Mouse (Mus musculus): ENCODE results near the gene Zscan29. TPM values are rescaled to one million over a fixed set of nuclear protein-coding genes. Genes with fewer than 3 reads are reported as not detected.

Zscan29 gene
- 2.0 and 2.3 TPM in 2 replicates for polyA plus RNA-seq (2021; fragmentation: Nextera tagmentation)
- long read RNA-seq, experiment 1, transcript Zscan29-203 (2 exons, 2,894 nt): major isoform, 12 of 20 reads
- long read RNA-seq, experiment 1, partial matches to known transcripts: 3 of 20 reads
- long read RNA-seq, experiment 1, other reads (novel, unspliced or antisense): 5 of 20 reads
- long read RNA-seq, experiment 2, partial matches to known transcripts: 1 of 5 reads
- long read RNA-seq, experiment 2, other reads (novel, unspliced or antisense): 4 of 5 reads

DNA sequence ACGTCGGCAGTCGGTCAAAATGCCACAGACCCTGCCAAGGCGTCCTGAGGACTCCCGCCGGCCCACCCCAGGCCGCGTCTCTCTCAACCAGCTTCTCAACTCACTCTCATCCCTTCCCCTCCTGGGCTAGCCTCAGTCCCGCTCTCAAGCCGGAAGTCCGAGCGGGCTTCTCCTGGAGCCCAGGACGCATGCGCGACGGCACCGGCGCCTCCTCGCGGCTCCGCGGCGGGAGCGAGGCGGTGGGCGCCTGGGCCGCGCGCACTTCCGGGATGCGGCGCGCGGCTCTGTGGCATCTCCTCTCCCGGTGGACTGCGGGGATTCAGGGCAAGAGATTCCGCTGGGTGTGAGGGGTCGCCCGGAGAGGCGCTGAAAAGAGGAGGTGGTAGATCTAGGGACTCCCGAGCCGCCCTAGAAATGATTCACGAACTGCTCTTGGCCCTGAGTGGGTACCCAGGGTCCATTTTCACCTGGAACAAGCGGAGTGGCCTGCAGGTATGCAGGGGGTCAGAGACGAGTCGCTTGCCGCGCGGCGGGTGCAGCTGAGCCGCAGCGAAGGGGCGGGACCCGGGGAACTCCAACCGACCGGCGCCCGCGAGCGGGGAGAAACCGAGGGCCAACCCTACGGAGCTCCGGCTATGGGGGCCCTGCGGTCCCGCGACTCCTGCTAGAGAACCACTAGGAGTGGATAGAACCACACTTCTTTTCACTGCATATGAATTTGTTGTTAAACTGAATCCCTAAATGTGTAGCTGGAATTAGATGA, at the start of gene Zscan29:
Zscan29 (minus strand) TSS at position 146 of the 763 bp plus-strand sequence.

GRCm38 (mm10) chr2:121170481-121170971, 399 bp downstream of the Zscan29 start, which contains the start of gene Tubgcp4:
Tubgcp4 (plus strand) TSS chr2:121170654.

DNA sequence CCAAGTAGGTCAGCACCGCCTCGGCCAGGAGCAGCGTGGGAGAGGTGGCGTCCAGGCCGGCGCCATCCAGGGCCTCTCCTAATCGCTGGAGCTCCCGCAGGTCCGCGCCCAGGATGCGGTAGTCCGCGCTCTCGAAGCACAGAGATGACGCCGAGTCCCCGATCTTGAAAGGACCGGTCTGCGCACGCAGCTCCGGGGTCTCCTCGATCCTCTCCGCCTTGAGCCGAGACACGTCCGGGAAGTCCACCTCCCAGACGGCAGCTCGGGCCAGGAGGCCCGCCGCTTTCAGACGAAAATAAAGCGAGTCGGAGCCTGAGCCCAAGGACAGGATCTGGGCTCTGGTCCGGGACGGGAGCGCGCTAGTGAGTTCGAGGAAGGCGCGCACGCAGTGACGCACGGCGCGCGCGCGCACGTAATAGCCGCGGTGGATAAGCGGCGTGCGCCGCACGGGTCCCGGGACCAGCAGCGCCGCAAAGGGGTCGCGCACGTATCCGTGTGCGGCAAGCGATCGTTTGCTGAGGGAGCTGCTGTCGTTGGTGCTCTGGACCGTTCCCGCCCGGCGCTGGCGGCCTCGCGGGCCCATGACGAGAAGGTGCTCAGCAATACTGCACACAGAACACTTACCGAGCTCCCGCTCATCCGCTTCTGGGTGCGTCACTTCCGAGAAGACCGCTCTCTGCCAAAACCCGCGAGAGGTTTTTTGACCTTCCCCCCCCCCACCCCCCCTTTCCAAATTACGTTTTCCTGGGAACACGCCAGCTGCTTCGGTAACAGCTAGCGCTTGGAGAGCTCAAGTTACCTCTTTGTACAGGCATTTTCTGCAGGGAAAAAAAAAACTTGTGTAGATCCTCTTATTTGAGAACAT, 30.7 kb downstream of the Zscan29 start, which contains the start of the genes Adal and Lcmt2:
Adal (plus strand) TSS at position 411 of the 865 bp plus-strand sequence.
Lcmt2 (minus strand) TSS at position 636 of the 865 bp plus-strand sequence.

GRCm38 (mm10) chr2:121109695-121110094, 61.2 kb downstream of the Zscan29 start, which contains the start of gene Tgm7:
Tgm7 (minus strand) TSS chr2:121109795.

Other genes starting within 250 kb of the Zscan29 start
- gene Ubr1, start 200.4 kb downstream of the Zscan29 start, polyA plus RNA-seq (2021; fragmentation: Nextera tagmentation): 14.4 and 17.5 TPM in 2 replicates
- 12.5 and 17.3 TPM in 2 replicates for gene Tmem62, start 194.1 kb downstream of the Zscan29 start, polyA plus RNA-seq (2021; fragmentation: Nextera tagmentation)
- 51.6 and 67.4 TPM in 2 replicates for gene Ccndbp1, start 162.7 kb downstream of the Zscan29 start, polyA plus RNA-seq (2021; fragmentation: Nextera tagmentation)
- gene Epb42, start 134.1 kb downstream of the Zscan29 start, polyA plus RNA-seq (2021; fragmentation: Nextera tagmentation): not detected in 2 replicates
- not detected in 2 replicates for gene Tgm5, start 85.3 kb downstream of the Zscan29 start, polyA plus RNA-seq (2021; fragmentation: Nextera tagmentation)
- not detected in 2 replicates for gene Tgm7, start 61.3 kb downstream of the Zscan29 start, polyA plus RNA-seq (2021; fragmentation: Nextera tagmentation)
- gene Adal, start 30.7 kb downstream of the Zscan29 start, polyA plus RNA-seq (2021; fragmentation: Nextera tagmentation): 9.8 and 13.2 TPM in 2 replicates
- gene Lcmt2, start 30.5 kb downstream of the Zscan29 start, polyA plus RNA-seq (2021; fragmentation: Nextera tagmentation): 5.2 and 9.5 TPM in 2 replicates
- 10.3 and 12.6 TPM in 2 replicates for gene Tubgcp4, start 471 bp downstream of the Zscan29 start, polyA plus RNA-seq (2021; fragmentation: Nextera tagmentation)
- gene Trp53bp1, start 100.3 kb upstream of the Zscan29 start, polyA plus RNA-seq (2021; fragmentation: Nextera tagmentation): 20.2 and 28.1 TPM in 2 replicates
- gene Map1a, start 118.5 kb upstream of the Zscan29 start, polyA plus RNA-seq (2021; fragmentation: Nextera tagmentation): 116 and 149 TPM in 2 replicates
- gene Ppip5k1, start 184.3 kb upstream of the Zscan29 start, polyA plus RNA-seq (2021; fragmentation: Nextera tagmentation): 24.7 and 28.6 TPM in 2 replicates
- gene Ckmt1, start 186.6 kb upstream of the Zscan29 start, polyA plus RNA-seq (2021; fragmentation: Nextera tagmentation): 304 and 453 TPM in 2 replicates
- 0.04 TPM in 1 of 2 replicates, not detected in the other for gene Strc, start 216.0 kb upstream of the Zscan29 start, polyA plus RNA-seq (2021; fragmentation: Nextera tagmentation)
- 77.7 and 103 TPM in 2 replicates for gene Pdia3, start 242.7 kb upstream of the Zscan29 start, polyA plus RNA-seq (2021; fragmentation: Nextera tagmentation)
- gene Catsper2, start 242.7 kb upstream of the Zscan29 start, polyA plus RNA-seq (2021; fragmentation: Nextera tagmentation): 0.81 and 1.7 TPM in 2 replicates

Measured in left cerebral cortex, adult 6 months (tissue).